In genomic region chr8:77549881-77550580, GRCm38 (mm10) we compare ENCODE assay signal across 8 mouse cellular contexts. TPM values are rescaled to one million over a fixed set of nuclear protein-coding genes. Genes with fewer than 3 reads are reported as not detected.
A peak's percentile ranks its signal among the peaks of the same experiment; 100 is the strongest.
DNase-seq lines count a peak whose midpoint lies in the region; ATAC-seq and TF ChIP-seq lines count a peak whose summit lies in the region.

No protein-coding gene starts in this region.

- peak; percentile 56; the same call in 1 of the 2 replicates for TF ChIP-seq CTCF in brain, embryonic 14.5 days (IDR thresholded peaks at IDR 0.05; ENCODE audit: borderline replicate concordance, extremely low read depth, insufficient read depth, insufficient read length)
- peak; percentile 77 for TF ChIP-seq CTCF in hindbrain, postnatal 0 days (IDR thresholded peaks at IDR 0.05; ENCODE audit: low read depth)

- no peaks in the 10 kb centered on the region for H3K27me3 ChIP-seq in hindbrain, postnatal 0 days (ENCODE audit: insufficient read depth, low read length)
- no peaks in the 10 kb centered on the region for H3K27me3 ChIP-seq in liver, embryonic 11.5 days (replicated peaks; ENCODE audit: control insufficient read depth, insufficient read depth, low read length)
- H3K27me3 ChIP-seq in myocyte (ENCODE audit: control insufficient read depth, insufficient read depth, insufficient read length): no peaks in the 10 kb centered on the region

- peak overlapping the region; percentile 89 for H3K4me3 ChIP-seq in hindbrain, postnatal 0 days (ENCODE audit: low read length)
- H3K4me3 ChIP-seq in liver, embryonic 11.5 days (ENCODE audit: low read depth, low read length): peak overlapping the region; percentile 80
- H3K4me3 ChIP-seq in myocyte: peak overlapping the region; percentile 45

- peak overlapping the region; percentile 77 for H3K4me2 ChIP-seq in hindbrain, postnatal 0 days (ENCODE audit: low read depth, low read length)
- H3K4me2 ChIP-seq in liver, embryonic 11.5 days: peak overlapping the region; percentile 65
- peak overlapping the region; percentile 84 for H3K4me2 ChIP-seq in myocyte (ENCODE audit: low read depth)

- H3K4me1 ChIP-seq in hindbrain, postnatal 0 days (ENCODE audit: insufficient read depth, low read length): no peaks in the 10 kb centered on the region
- H3K4me1 ChIP-seq in liver, embryonic 11.5 days (replicated peaks; ENCODE audit: control insufficient read depth, insufficient read depth, low read length): no peaks in the 10 kb centered on the region

- 0 out of 2 replicates have a peak, but pooled peaks have one; percentile 10 for ATAC-seq in hindbrain, postnatal 0 days
- ATAC-seq in liver, embryonic 11.5 days (replicated peaks; ENCODE audit: low FRiP score): no peak

- peak overlapping the region; percentile 61 for H3ac ChIP-seq in myocyte (ENCODE audit: control insufficient read depth, insufficient read length)

- H3K27ac ChIP-seq in hindbrain, postnatal 0 days: peak overlapping the region; percentile 93
- H3K27ac ChIP-seq in liver, embryonic 11.5 days (ENCODE audit: low read depth, low read length): peak overlapping the region; percentile 67; the same call in 1 of the 2 replicates

- H3K79me2 ChIP-seq in myocyte (ENCODE audit: control insufficient read depth, insufficient read depth): peaks cover 22% of the 10 kb centered on the region

- H3K9ac ChIP-seq in hindbrain, postnatal 0 days (replicated peaks; ENCODE audit: low read length): peak overlapping the region; percentile 92
- H3K9ac ChIP-seq in liver, embryonic 11.5 days (ENCODE audit: low read depth, low read length): peak overlapping the region; percentile 91

- no peak for TF ChIP-seq POLR2A in brain, embryonic 14.5 days (IDR thresholded peaks at IDR 0.05; ENCODE audit: borderline replicate concordance, extremely low read depth, insufficient read depth, insufficient read length, poor library complexity, severe bottlenecking)
- no peak for TF ChIP-seq POLR2A in myocyte (IDR thresholded peaks at IDR 0.05; ENCODE audit: insufficient read length, low read depth)

- WGBS in hindbrain, postnatal 0 days: 19% methylated on average over 7 of the region's 7 CpGs
- 17% methylated on average over 7 of the region's 7 CpGs for WGBS in liver, embryonic 11.5 days

- peak; percentile 13 for DNase-seq in right cerebral cortex, adult 2 months (ENCODE audit: low spot score in 2 of 2)
- no peak for DNase-seq in right cerebral cortex, postnatal 14 days
- DNase-seq in brain, embryonic 14.5 days (ENCODE audit: low read depth): peak; percentile 75
- DNase-seq in fibroblast of lung, adult 2 months (ENCODE audit: low read depth): peak; percentile 16
- DNase-seq in hindbrain, postnatal 0 days (ENCODE audit: low spot score): peak; percentile 72
- DNase-seq in liver, embryonic 11.5 days (ENCODE audit: low spot score): no peak
- DNase-seq in frontal cortex, postnatal 25 days (ENCODE audit: low spot score in 2 of 2): no peak

- H3K9me3 ChIP-seq in hindbrain, postnatal 0 days (ENCODE audit: low read length): 0 out of 2 replicates have a peak, but pooled peaks cover 3% of the 10 kb centered on the region
- no peaks in the 10 kb centered on the region for H3K9me3 ChIP-seq in liver, embryonic 11.5 days (ENCODE audit: control insufficient read depth, low read length)

- no peaks in the 10 kb centered on the region; the same call in 1 of the 2 replicates for H3K36me3 ChIP-seq in hindbrain, postnatal 0 days (ENCODE audit: insufficient read depth, low read length)
- H3K36me3 ChIP-seq in liver, embryonic 11.5 days (ENCODE audit: control insufficient read depth, insufficient read depth, low read length): peaks cover 21% of the 10 kb centered on the region
- H3K36me3 ChIP-seq in myocyte (ENCODE audit: control insufficient read depth, insufficient read depth): peaks cover 11% of the 10 kb centered on the region

TF ChIP-seq in myocyte, 11 proteins besides CTCF, POLR2A, EP300 and RAD21:
- no peak for TF ChIP-seq E2F4 (IDR thresholded peaks at IDR 0.05; ENCODE audit: insufficient read depth)
- no peak for TF ChIP-seq POLR2AphosphoS2 (IDR thresholded peaks at IDR 0.05; ENCODE audit: insufficient read length, low read depth)
- no peak for TF ChIP-seq TCF12 (IDR thresholded peaks at IDR 0.05; ENCODE audit: insufficient read depth, poor library complexity, severe bottlenecking)
- no peak for TF ChIP-seq SRF (IDR thresholded peaks at IDR 0.05; ENCODE audit: control insufficient read depth, insufficient read length, low read depth)
- no peak for TF ChIP-seq MYOG (IDR thresholded peaks at IDR 0.05; ENCODE audit: control insufficient read depth in 1 of 3, insufficient read depth in 1 of 3, insufficient read length in 2 of 3, low read depth in 2 of 3)
- TF ChIP-seq MYOD1 (IDR thresholded peaks at IDR 0.05; ENCODE audit: control insufficient read depth in 1 of 3, insufficient read length in 2 of 3, low read depth in 2 of 3): no peak
- TF ChIP-seq USF1 (IDR thresholded peaks at IDR 0.05; ENCODE audit: low read depth): no peak
- no peak for TF ChIP-seq REST (IDR thresholded peaks at IDR 0.05; ENCODE audit: insufficient read depth, insufficient read length)
- no peak for TF ChIP-seq MAX (IDR thresholded peaks at IDR 0.05; ENCODE audit: low read depth)
- TF ChIP-seq CEBPB (IDR thresholded peaks at IDR 0.05; ENCODE audit: insufficient read depth, poor library complexity, severe bottlenecking): no peak
- TF ChIP-seq TCF3 (IDR thresholded peaks at IDR 0.05; ENCODE audit: insufficient read length, low read depth): no peak

RNA-seq across cellular contexts. Expression of gene Prmt9, which starts 0.8 kb away (rescaled TPM):
- polyA plus RNA-seq in brain, embryonic 14.5 days (2012; rRNA removed): 19.7 and 22.6 TPM in 2 replicates
- total RNA-seq in hindbrain, postnatal 0 days (2014; rRNA removed): 19.8 and 23.0 TPM in 2 replicates
- polyA plus RNA-seq in hindbrain, postnatal 0 days (2015; fragmentation: Nextera tagmentation; extraction: Ambion mirVana): 21.1 and 22.0 TPM in 2 replicates
- polyA plus RNA-seq in liver, embryonic 11.5 days (2014; fragmentation: Nextera tagmentation; extraction: Ambion mirVana): 17.0 and 21.3 TPM in 2 replicates
- 7.3 TPM for polyA plus RNA-seq in myocyte (2012; fragmentation: generic; extraction: Trizol)

RNA-seq across cellular contexts. Expression of gene Arhgap10, which starts 32.3 kb away (rescaled TPM):
- 4.1 and 5.0 TPM in 2 replicates for polyA plus RNA-seq in brain, embryonic 14.5 days (2012; rRNA removed)
- 3.4 and 5.2 TPM in 2 replicates for total RNA-seq in hindbrain, postnatal 0 days (2014; rRNA removed)
- polyA plus RNA-seq in hindbrain, postnatal 0 days (2015; fragmentation: Nextera tagmentation; extraction: Ambion mirVana): 3.7 and 4.2 TPM in 2 replicates
- polyA plus RNA-seq in liver, embryonic 11.5 days (2014; fragmentation: Nextera tagmentation; extraction: Ambion mirVana): 20.1 and 20.2 TPM in 2 replicates
- polyA plus RNA-seq in myocyte (2012; fragmentation: generic; extraction: Trizol): 18.1 TPM

Comparison
In these comparisons a context has a peak if more than half of its experiments do, and no peak if none do; other contexts are left out.
1. DNase-seq: peak in right cerebral cortex, adult 2 months (2 of 2), brain, embryonic 14.5 days (single experiment), fibroblast of lung, adult 2 months (single experiment) and hindbrain, postnatal 0 days (single experiment); none in right cerebral cortex, postnatal 14 days (single experiment), liver, embryonic 11.5 days (single experiment) and frontal cortex, postnatal 25 days (0 of 2).
2. Peak in every context shown above with its lines, with median percentiles within 50 percentile points of each other: H3K4me2 ChIP-seq and H3K4me3 ChIP-seq.